Mouse (Mus musculus): ENCODE data around the gene Smim4.

DNA sequence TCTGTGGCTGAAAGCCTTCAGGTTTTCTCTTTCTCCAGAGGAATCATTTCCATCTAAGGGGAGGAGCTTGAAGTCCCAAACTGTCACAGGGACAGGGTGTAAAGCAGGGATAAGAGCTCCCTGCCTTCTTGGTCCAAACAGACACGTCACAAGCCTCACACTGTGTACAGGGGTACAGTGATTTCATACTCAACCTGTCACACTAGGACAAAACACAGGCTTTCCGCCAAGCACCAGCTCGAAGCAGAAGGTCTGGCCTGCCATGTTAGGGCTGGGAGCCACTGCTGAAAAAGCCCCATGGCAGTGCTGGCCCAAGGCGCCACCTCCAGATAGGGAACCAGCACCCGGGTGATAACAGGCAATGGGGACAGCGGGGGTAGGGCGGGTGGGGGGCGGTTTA is 35.3 kb upstream of the Smim4 start:
- TF ChIP-seq CTCF (IDR thresholded peaks at IDR 0.05; ENCODE audit: low read depth), result no peak
- TF ChIP-seq EP300 (IDR thresholded peaks at IDR 0.05; ENCODE audit: low read depth), result no peak

Measured in liver, postnatal 0 days (tissue).